Mouse (Mus musculus): ENCODE results near the gene Rnf212b. TPM values are rescaled to one million over a fixed set of nuclear protein-coding genes. Genes with fewer than 3 reads are reported as not detected.

Rnf212b gene
- total and polyA plus RNA-seq, 3 experiments: not detected

DNA sequence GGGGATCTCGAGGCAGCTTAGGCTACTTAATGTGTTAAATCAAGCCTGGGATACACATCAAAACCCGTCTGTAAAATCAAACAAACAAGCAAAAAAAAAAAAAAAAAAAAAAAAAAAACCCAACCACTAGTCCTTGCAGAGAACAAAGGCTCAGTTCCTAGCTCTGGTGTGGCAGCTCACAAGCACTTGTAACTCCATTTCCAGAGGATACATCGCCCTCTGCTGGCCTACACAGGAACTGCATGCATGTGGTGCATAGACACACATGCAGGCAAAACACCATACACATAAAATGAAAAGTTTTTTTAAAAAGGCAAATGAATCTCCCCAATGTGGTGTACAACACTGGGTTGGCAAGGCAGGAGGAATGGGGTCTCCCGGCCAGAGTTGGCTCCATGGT, 28.0 kb upstream of the Rnf212b start:
- TF ChIP-seq POLR2AphosphoS2 (IDR thresholded peaks at IDR 0.05; ENCODE audit: low read depth, low read length): no peak
- peak; percentile 15; the same call in 1 of the 2 replicates for TF ChIP-seq ZC3H11A (IDR thresholded peaks at IDR 0.05; ENCODE audit: low read depth, low read length)
- peak; percentile 78 for TF ChIP-seq RAD21 (IDR thresholded peaks at IDR 0.05; ENCODE audit: low read depth, low read length)
- no peak for TF ChIP-seq ZKSCAN1 (IDR thresholded peaks at IDR 0.05; ENCODE audit: borderline replicate concordance, low read depth, low read length)
- peak; percentile 78 to 84 for TF ChIP-seq CTCF (conservative IDR thresholded peaks at IDR 0.05 in 1 of 2, IDR thresholded peaks at IDR 0.05 in 1 of 2; ENCODE audit: low read depth in 2 of 2, low read length in 2 of 2)
- TF ChIP-seq ZNF384 (IDR thresholded peaks at IDR 0.05; ENCODE audit: low read depth, low read length): peak; percentile 68
- no peak for TF ChIP-seq MXI1 (IDR thresholded peaks at IDR 0.05; ENCODE audit: low read depth, low read length)
- TF ChIP-seq SMC3 (IDR thresholded peaks at IDR 0.05; ENCODE audit: low read depth, low read length): peak; percentile 86
- no peak overlapping the region for H3K27ac ChIP-seq (ENCODE audit: insufficient read depth, low read depth)
- no peak overlapping the region for H3K4me3 ChIP-seq (replicated peaks in 1 of 3; ENCODE audit: low read depth in 2 of 3, low read length in 2 of 3, poor library complexity in 1 of 3)
- dilution Hi-C loops (cut with MboI; ENCODE audit: extremely low pct_ligation_motif_present, extremely low pct_unique_long_range_greater_than_20kb, low sequenced_read_pairs) (no loop called here), in situ Hi-C loops (cut with MboI; ENCODE audit: low pct_ligation_motif_present, low pct_unique_long_range_greater_than_20kb, low sequenced_read_pairs) (no loop called here)
- peaks cover 35% of the 10 kb centered on the region for H3K27me3 ChIP-seq (replicated peaks)
- peaks cover 0 to 5% of the 10 kb centered on the region in 2 experiments; a peak in 2 of 4 replicates for H3K4me1 ChIP-seq (ENCODE audit: control insufficient read depth in 1 of 2, insufficient read depth in 2 of 2)
- H3K79me2 ChIP-seq (replicated peaks; ENCODE audit: control insufficient read depth, extremely low read depth, insufficient read depth, poor library complexity, severe bottlenecking): no peaks in the 10 kb centered on the region
- peak; percentile 74 for DNase-seq (ENCODE audit: extremely low read depth)
- H3K4me2 ChIP-seq (ENCODE audit: insufficient read depth, low read depth, poor library complexity, severe bottlenecking): no peak overlapping the region
- peaks cover 4% of the 10 kb centered on the region for H3K9me3 ChIP-seq (replicated peaks; ENCODE audit: low read length)
- no peak overlapping the region for H3K9ac ChIP-seq (ENCODE audit: insufficient read depth, low read depth)
- H3K36me3 ChIP-seq (replicated peaks in 1 of 2; ENCODE audit: control insufficient read depth in 1 of 2, insufficient read depth in 1 of 2, low read length in 1 of 2): no peaks in the 10 kb centered on the region

DNA sequence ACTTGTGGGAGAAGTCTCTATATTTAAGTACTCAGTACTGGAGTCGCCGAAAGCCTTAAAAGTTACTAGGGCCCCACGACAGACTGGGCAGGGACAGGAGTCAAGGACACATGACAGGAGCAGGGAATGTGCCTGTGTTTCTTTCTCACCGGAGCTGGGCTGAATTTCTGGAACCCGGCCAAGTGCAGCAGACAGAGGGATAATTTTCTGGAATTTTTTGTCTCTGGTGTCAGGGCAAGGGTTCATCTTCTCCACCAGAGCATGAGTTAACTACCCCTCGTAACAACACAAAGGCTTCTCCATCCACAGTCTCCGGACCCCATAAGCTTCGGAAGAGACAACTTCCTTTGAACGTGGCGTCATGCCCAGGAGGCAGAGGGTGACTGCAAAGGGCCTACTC, 27.5 kb upstream of the Rnf212b start:
- dilution Hi-C loops (cut with MboI; ENCODE audit: extremely low pct_ligation_motif_present, extremely low pct_unique_long_range_greater_than_20kb, low sequenced_read_pairs): no loop called here

More for the DNA sequence above, 27.5 kb upstream of the Rnf212b start:
- H3K4me1 ChIP-seq (ENCODE audit: control insufficient read depth in 1 of 2, insufficient read depth in 2 of 2): peaks cover 0 to 5% of the 10 kb centered on the region in 2 experiments; a peak in 1 of 4 replicates
- H3K9ac ChIP-seq (ENCODE audit: insufficient read depth, low read depth): no peak overlapping the region
- H3K27ac ChIP-seq (ENCODE audit: insufficient read depth, low read depth): no peak overlapping the region
- no peaks in the 10 kb centered on the region for H3K79me2 ChIP-seq (replicated peaks; ENCODE audit: control insufficient read depth, extremely low read depth, insufficient read depth, poor library complexity, severe bottlenecking)
- H3K4me3 ChIP-seq (replicated peaks in 1 of 3; ENCODE audit: low read depth in 2 of 3, low read length in 2 of 3, poor library complexity in 1 of 3): no peak overlapping the region
- no peak overlapping the region for H3K4me2 ChIP-seq (ENCODE audit: insufficient read depth, low read depth, poor library complexity, severe bottlenecking)
- in situ Hi-C loops (cut with MboI; ENCODE audit: low pct_ligation_motif_present, low pct_unique_long_range_greater_than_20kb, low sequenced_read_pairs): no loop called here
- TF ChIP-seq CHD2 (IDR thresholded peaks at IDR 0.05; ENCODE audit: low read length) (no peak), CHD1 (IDR thresholded peaks at IDR 0.05; ENCODE audit: low read depth, low read length) (no peak), SMC3 (IDR thresholded peaks at IDR 0.05; ENCODE audit: low read depth, low read length) (no peak), JUN (IDR thresholded peaks at IDR 0.05; ENCODE audit: insufficient read depth, low read depth, low read length) (no peak), ZKSCAN1 (IDR thresholded peaks at IDR 0.05; ENCODE audit: borderline replicate concordance, low read depth, low read length) (no peak), ZC3H11A (IDR thresholded peaks at IDR 0.05; ENCODE audit: low read depth, low read length) (no peak), ZNF384 (IDR thresholded peaks at IDR 0.05; ENCODE audit: low read depth, low read length) (no peak), RAD21 (IDR thresholded peaks at IDR 0.05; ENCODE audit: low read depth, low read length) (no peak), E2F4 (IDR thresholded peaks at IDR 0.05; ENCODE audit: insufficient replicate concordance, low read depth, low read length) (no peak), HCFC1 (IDR thresholded peaks at IDR 0.05; ENCODE audit: low read depth, low read length) (no peak), RCOR1 (conservative IDR thresholded peaks at IDR 0.05; ENCODE audit: low read depth, low read length) (no peak), EP300 (IDR thresholded peaks at IDR 0.05; ENCODE audit: low read length) (no peak), ZMIZ1 (IDR thresholded peaks at IDR 0.05; ENCODE audit: low read depth, low read length) (no peak), MYC (IDR thresholded peaks at IDR 0.05; ENCODE audit: low read depth, low read length) (no peak), USF2 (conservative IDR thresholded peaks at IDR 0.05; ENCODE audit: low read depth, low read length) (no peak), MXI1 (IDR thresholded peaks at IDR 0.05; ENCODE audit: low read depth, low read length) (no peak), MEF2A (IDR thresholded peaks at IDR 0.05; ENCODE audit: borderline replicate concordance, low read depth, low read length) (no peak), NRF1 (IDR thresholded peaks at IDR 0.05; ENCODE audit: low read depth, low read length) (no peak), ETS1 (conservative IDR thresholded peaks at IDR 0.05; ENCODE audit: low read depth, low read length) (no peak), GABPA (IDR thresholded peaks at IDR 0.05; ENCODE audit: insufficient replicate concordance, low read depth, low read length) (no peak)
- H3K27me3 ChIP-seq (replicated peaks): peaks cover 32% of the 10 kb centered on the region
- no peak for DNase-seq (ENCODE audit: extremely low read depth)
- H3K36me3 ChIP-seq (replicated peaks in 1 of 2; ENCODE audit: control insufficient read depth in 1 of 2, insufficient read depth in 1 of 2, low read length in 1 of 2): no peaks in the 10 kb centered on the region
- H3K9me3 ChIP-seq (replicated peaks; ENCODE audit: low read length): peaks cover 4% of the 10 kb centered on the region

Data from CH12.LX (cell line).